Mouse (Mus musculus) skeletal muscle tissue, postnatal 0 days (tissue): ENCODE measurements around the gene P2rx6. TPM values are rescaled to one million over a fixed set of nuclear protein-coding genes. Genes with fewer than 3 reads are reported as not detected.

Experiments used
- polyA plus RNA-seq: library from polyadenylated mRNA; unstranded; fragments of >200 nt; fragmentation: Nextera tagmentation; extraction: Ambion mirVana; gene quantifications from 2 replicates; pipeline ENCODE4 v1.2.1, GENCODE M21; 2015

The P2rx6 gene
- polyA plus RNA-seq = 5.7 and 6.2 TPM in 2 replicates

DNA sequence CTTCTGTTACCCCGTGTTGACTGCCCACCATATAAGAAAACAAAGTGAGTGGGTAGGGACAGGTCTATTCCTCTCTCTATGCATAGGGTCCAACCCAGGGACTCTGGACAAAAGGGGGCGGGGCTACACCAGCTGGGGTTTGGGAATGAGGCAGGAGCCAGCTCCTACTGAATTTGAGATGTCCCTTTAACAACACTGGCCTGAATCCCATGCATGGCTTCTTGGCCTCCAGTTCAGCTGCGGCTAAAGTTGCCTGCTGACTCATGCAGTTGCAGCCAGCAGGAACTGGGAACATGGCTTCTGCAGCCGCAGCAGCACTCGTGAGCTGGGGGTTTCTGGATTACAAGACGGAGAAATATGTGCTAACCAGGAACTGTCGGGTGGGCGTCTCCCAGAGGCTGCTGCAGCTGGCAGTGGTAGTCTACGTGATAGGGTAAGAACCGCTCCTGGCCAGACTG lies at the start of gene P2rx6:
Gene P2rx6 (plus strand): TSS at position 135 of the 458 bp plus-strand sequence.

DNA sequence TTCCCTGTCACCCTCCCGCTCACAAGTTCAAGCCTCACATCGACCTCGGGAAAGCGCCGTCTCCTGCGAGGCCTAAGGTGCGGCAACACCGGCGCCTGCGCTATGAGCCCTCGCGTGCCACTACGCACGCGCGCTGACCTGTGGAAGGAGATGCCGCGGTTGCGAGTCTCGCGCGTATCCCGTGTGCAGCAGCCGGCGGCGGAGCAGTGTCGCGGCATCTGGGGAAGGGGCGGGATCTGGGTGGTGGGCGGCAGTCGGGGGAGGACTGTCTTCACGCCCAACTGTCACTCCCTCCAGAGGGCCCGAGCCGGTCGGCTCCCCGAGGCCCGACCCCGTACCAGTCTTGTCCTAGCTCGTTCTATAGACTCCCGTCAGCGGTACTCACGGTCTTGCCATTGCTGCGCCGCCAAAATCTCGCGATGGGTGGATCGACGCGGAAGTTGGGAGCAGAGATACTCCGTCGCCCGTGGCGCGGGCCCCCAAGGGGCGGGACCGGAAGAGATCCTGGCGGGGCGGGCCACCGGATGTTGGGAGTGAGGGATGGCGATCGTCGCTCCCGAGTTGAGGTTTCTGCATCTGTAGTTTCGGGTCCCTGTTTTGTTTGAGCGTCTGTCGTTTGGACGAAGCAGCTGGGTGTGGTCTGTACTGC lies 30.9 kb upstream of the P2rx6 start, which contains the start of gene Thap7:
Gene Thap7 (minus strand): TSS at position 497 of the 649 bp plus-strand sequence.

DNA sequence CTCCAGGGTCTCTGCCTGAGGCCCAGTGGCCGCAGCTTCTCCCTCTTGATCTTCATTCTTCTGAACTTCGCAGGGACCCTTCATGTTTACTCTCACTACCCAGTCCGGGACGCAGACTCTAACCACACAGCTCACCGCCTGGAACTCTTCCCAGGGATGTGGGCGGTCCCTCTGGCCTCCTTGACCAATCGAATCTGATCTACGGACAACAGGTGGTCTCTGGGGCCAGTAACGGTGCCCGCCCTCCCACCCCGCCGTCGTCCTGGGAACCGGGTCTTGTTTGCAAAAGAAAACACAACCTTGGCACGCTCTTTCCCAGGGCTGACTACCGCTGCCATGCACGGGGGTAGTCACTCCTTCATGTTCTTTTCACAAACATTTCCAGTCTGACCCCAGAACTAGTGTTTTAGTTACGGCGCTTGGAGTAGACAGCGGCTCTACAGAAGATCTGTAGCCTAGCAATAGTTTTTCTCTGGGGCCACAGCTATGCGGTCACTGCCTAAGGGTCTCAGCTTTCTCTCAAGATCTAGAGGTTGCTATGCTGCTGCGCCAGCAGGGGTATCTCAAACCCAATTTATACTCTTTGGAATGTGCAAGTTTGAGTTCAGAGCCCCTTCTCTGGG lies 446 bp upstream of the P2rx6 start, which contains the start of gene Lrrc74b:
Gene Lrrc74b (minus strand): TSS at position 120 of the 623 bp plus-strand sequence.

DNA sequence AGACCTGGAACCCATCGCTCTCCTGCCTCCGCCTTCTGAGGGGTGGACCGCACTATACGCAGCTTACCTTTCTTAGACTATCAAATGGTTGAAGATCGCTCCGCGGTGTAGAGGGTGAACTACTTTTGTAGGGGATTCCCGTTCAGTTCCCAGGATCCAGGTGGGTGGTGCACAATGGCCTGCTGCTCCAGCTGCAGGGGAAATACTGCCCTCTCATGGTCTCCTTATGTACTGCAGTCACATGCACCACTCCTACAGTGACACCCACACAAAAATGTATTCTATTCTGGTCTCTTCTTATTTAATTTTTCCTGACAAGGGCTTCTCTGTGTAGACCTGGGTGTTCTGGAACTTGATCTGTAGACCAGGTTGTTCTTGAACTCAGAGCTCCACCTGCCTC lies 21.4 kb downstream of the P2rx6 start, which contains the start of gene Slc7a4:
Gene Slc7a4 (minus strand): TSS at position 151 of the 400 bp plus-strand sequence.

DNA sequence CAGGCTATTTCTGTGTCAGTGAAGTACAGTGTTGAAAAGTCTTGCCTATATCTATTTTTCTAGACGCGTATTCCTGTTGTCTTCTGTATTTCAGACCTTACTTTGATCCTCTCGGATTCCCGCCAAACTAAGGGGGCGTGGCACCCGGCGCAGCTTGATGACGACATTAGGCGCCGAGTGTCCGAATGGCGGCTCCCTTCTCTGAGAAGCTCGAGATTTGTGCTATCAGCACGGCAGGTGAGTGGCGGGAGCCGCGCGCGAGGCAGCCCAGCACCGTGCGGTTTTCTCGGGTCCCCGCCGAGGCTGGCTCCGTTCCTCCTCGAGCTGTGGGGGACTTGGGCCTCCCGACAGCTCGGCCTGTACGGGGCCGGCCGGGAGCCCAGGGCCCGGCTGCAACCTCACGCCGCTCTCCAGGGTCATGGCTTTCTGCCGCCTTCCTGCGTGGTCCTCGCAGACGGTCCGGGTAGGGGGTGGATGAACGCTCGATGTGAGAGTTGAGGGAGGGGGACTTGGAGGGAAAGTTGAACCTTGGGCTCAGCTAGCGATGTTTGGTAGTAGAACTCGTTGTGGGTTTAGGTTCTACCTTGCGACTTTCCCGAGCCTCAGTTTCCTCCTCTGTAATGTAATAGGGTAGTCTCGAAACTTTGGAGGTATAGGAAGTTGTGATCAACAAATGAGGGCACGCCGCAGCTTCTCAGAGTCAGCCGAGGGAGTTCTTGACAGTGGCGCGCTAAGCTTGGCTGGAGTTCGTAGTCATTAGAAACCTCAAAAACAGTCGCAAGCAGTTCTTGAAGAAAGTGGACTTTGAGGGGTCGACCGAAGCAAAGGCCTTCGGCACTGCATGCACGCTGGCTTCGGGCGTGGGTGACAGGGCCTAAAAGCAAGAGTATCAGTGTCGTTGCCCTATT lies 57.8 kb downstream of the P2rx6 start, which contains the start of gene Smpd4:
Gene Smpd4 (plus strand): TSS at position 157 of the 908 bp plus-strand sequence.

Other genes starting within 250 kb of the P2rx6 start
- 0.06 and 0.32 TPM in 2 replicates for gene Serpind1, start 230.5 kb upstream of the P2rx6 start, polyA plus RNA-seq
- 6.6 and 8.0 TPM in 2 replicates for gene Snap29, start 155.9 kb upstream of the P2rx6 start, polyA plus RNA-seq
- 7.5 and 9.4 TPM in 2 replicates for gene Pi4ka, start 155.6 kb upstream of the P2rx6 start, polyA plus RNA-seq
- 36.6 and 38.3 TPM in 2 replicates for gene Crkl, start 109.9 kb upstream of the P2rx6 start, polyA plus RNA-seq
- gene Aifm3, start 72.3 kb upstream of the P2rx6 start, polyA plus RNA-seq = 0.96 and 1.1 TPM in 2 replicates
- gene Lztr1, start 53.2 kb upstream of the P2rx6 start, polyA plus RNA-seq = 25.8 and 31.1 TPM in 2 replicates
- gene Thap7, start 30.7 kb upstream of the P2rx6 start, polyA plus RNA-seq = 30.1 and 31.9 TPM in 2 replicates
- 2.1 and 2.7 TPM in 2 replicates for gene Lrrc74b, start 638 bp upstream of the P2rx6 start, polyA plus RNA-seq
- 3.6 and 3.7 TPM in 2 replicates for gene Slc7a4, start 21.3 kb downstream of the P2rx6 start, polyA plus RNA-seq
- gene Smpd4, start 57.5 kb downstream of the P2rx6 start, polyA plus RNA-seq = 6.6 and 7.0 TPM in 2 replicates
- 2.9 TPM in 2 replicates for gene Ccdc74a, start 84.6 kb downstream of the P2rx6 start, polyA plus RNA-seq
- gene Med15, start 171.0 kb downstream of the P2rx6 start, polyA plus RNA-seq = 20.2 and 21.1 TPM in 2 replicates
- 40.6 and 43.2 TPM in 2 replicates for gene Klhl22, start 197.7 kb downstream of the P2rx6 start, polyA plus RNA-seq
- gene Scarf2, start 235.4 kb downstream of the P2rx6 start, polyA plus RNA-seq = 8.1 and 13.0 TPM in 2 replicates